Mouse (Mus musculus) layer of hippocampus, adult 2 months (tissue): ENCODE results near the gene Cep350. TPM values are rescaled to one million over a fixed set of nuclear protein-coding genes. Genes with fewer than 3 reads are reported as not detected.

Experiments used
- DNase-seq, 2 experiments: peaks; one replicate each; pipeline ENCODE4 v3.0.0; 2022; ENCODE audit warnings: low spot score in 2 of 2
- H3K27ac ChIP-seq: fragments of 200-600 bp; 2 replicates; pipeline ENCODE4 v1.8.1; 2022
- H3K4me3 ChIP-seq: fragments of 200-600 bp; 2 replicates; pipeline ENCODE4 v1.8.1; 2022; ENCODE audit warnings: mild to moderate bottlenecking
- CTCF ChIP-seq: fragments of 200-600 bp; conservative IDR thresholded peaks from 2 replicates; pipeline ENCODE4 v1.8.1; 2022; ENCODE audit warnings: antibody characterized with exemption, mild to moderate bottlenecking, moderate library complexity
- total RNA-seq, 2 experiments: library from RNA; stranded (reverse); gene quantifications; 2 replicates each; pipeline ENCODE4 v1.2.3; 2021

The Cep350 gene
- total RNA-seq, 2 experiments from 2014 or later, result 48.9 to 52.1 TPM

DNA sequence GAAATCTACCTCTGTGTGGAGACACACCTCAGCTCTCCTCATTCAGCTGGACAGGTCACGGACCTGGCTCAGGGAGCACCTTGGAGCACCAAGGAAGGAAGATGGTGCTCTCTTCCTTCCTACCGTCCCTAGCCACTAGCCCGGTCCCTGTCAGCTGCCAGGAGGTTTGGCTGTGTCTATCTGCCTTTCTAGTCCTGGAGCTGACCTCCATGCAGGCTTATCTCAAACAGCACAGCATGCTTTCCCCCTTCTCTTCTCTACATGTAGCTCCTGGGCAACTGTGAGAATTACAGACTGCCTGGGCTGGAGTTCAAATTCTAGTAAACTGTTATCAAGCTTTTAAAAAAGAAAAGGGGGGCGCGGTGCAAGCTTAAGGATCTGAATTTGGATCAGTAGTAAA, 120.0 kb downstream of the Cep350 start:
- no peak overlapping the region for H3K27ac ChIP-seq
- TF ChIP-seq CTCF, result no peak
- no peak for DNase-seq
- no peak overlapping the region for H3K4me3 ChIP-seq

DNA sequence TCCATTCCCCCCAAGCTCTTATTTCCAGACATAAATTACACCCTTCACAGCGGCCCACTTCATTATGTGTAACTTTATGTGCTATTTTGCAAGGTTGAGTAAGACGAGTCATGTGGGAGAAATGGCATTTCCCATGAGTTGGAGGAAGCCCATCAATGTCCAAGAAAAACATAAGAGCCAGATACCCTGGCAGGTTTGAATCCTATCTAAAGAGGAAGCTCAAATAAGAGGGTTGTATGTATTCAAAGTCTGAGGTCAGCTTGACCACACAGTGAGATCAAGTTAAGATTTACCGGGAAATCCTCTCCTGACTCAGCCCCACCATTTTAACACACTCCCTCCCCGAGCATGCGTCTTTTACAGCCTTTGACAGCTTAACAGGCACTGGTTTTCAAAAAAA, 128.8 kb downstream of the Cep350 start:
- no peak overlapping the region for H3K27ac ChIP-seq
- DNase-seq, result no peak
- H3K4me3 ChIP-seq, result no peak overlapping the region
- TF ChIP-seq CTCF, result no peak

DNA sequence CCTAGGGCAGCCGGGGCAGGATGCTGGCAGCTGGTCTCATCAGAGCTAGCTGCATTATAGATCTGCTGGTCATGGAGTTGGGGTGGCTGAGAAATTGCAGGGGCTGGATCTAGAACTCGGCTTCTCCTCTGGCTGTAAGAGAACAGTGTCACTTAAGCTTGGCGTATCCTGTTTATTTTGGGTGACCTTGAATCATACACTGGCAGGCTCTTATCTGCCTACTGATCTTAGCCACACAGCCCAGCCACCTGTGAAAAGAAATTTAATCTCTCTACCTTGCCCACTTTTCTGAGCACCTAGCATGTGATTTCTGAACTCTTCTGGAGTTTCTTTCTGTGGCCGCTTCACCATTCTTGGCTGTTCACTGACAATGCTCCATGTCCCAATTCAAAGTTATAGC, 129.5 kb downstream of the Cep350 start:
- Histone ChIP-seq H3K4me3 (no peak overlapping the region), H3K27ac (no peak overlapping the region)
- no peak for DNase-seq
- TF ChIP-seq CTCF, result no peak

DNA sequence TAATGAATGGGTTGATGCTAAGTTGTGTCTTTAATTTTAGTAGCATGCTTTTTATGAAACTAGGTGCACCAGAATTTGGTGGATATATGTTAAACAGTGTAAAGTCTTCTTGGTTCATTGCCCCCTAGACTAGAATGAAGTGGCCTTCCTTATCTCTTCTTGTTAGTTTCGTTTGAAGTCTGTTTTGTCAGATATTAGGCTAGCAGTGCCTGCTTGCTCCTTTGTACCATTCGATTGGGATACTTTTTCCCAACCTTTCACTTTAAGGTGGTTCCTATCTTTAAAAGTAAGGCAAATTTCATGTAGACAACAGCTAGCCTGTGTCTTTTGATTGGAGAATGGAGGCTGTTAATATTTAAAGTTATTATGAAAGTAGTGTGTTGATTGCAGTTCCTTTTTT, 137.4 kb downstream of the Cep350 start:
- TF ChIP-seq CTCF, result no peak
- no peak for DNase-seq
- no peak overlapping the region for H3K27ac ChIP-seq
- H3K4me3 ChIP-seq, result no peak overlapping the region

DNA sequence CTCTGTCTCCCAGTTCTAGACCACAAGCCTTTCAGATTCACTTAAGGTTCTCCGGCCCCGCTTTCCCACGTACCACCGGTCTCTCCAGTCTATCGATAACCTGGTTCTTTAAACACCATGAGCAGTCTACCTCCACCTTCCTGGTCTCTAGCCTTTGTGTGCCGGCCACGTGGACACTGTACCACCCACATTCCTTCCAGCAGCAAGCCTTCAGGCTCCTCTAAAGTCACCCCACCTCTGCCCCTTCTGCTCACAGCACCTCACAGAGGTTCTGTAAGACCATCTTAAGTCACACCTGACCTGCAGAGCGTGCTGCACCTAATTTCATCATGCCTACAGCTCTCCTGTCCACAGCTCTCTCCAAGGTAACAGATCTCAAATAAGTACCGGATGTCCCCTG, 139.4 kb downstream of the Cep350 start:
- no peak for TF ChIP-seq CTCF
- no peak overlapping the region for H3K4me3 ChIP-seq
- no peak overlapping the region for H3K27ac ChIP-seq
- no peak for DNase-seq

DNA sequence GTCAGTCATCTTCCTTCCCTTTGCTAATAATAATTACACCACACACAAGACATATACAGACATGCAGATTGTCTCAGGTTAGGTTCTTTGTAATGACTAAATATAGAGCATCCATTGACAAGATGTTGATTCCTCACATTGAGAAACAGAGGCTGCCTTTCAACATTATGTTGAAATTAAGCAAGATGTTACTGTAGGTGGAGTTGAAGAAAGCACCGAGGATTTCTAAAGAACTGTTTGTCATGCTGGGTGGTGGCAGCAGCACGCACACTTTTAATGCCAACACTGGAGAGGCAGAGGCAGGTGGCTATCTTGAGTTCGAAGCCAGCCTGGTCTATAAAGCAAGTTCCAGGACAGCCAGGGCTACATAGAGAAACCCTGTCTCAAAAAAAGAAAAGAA, 141.1 kb downstream of the Cep350 start:
- DNase-seq, result no peak
- H3K4me3 ChIP-seq, result no peak overlapping the region
- H3K27ac ChIP-seq, result no peak overlapping the region
- TF ChIP-seq CTCF, result no peak

DNA sequence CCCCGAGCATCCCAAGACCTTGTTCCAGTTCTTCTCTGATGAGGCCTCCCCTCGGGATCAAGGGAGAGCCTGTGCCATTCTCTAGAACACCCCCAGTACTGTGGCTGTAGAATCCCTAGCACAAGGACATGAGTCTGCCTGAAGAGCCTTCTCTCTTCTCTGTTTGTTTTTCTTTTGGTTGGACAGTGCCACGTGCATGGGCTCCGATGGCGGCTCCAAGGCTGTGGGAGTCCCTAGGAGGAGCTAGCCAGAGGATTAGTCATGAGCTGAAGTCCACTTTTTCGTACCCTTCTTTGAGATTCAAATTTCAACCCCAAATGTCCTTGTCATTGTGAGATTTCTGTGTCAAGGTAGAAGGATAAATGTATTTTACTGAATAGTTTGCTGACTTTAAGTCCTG, 142.2 kb downstream of the Cep350 start:
- no peak for DNase-seq
- TF ChIP-seq CTCF, result no peak
- H3K4me3 ChIP-seq, result no peak overlapping the region
- H3K27ac ChIP-seq, result no peak overlapping the region

DNA sequence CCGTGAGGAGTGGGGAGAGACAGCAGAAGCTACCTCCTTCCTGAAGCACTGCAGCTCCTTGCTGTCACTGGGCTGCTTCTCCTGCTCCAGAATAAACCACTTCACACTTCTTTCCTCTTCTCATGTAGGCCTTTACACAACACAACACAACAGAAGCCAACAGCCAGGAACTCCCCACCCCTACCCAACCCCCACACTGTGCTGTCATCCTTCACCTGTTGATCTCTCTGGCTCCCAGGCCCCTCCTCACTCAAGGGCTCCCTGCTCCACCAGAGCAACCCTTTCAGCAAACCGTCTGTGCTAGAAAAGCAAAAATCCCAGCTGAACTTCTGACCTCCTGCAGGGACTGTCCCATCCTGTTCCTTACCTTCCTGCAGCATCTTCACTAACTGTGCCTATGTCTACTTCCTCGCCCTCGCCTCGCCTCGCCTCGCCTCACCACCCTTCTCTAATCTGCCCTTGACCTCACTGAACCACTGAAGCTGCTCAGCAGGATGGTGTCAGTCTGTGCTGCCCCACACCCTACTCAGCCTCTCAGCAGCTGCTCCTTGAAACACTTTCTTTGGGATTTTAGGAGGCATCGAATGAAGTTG, 145.3 kb downstream of the Cep350 start:
- no peak for TF ChIP-seq CTCF
- no peak overlapping the region for H3K27ac ChIP-seq
- no peak for DNase-seq
- H3K4me3 ChIP-seq, result no peak overlapping the region

DNA sequence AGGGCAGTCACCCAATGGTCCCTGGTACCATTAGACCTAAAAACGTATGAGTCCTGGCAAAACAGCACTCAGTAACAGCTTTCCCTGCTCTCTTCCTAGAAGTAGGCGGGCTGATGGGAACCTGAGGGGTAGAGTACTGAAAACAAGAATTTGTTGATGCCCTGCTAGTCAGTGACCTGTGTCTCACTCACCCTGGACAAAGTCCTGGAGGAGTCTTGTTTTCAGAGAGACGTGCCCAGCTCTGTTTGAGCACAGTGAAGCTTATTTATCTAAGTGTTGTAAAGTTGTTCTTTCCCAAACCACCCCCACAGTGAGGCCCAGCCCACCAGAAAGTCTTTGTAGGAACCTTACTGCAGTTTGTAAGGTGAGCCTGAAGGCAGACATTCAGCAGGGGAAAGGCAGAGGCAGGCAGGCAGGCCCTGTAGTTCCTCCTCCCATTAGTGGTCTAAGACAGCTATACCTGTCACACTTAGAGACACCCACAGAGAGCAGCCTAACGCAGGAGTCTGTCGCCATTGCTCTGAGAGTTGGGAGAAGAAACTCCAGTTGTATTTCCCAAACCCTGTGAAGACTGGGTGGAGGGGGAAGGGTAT, 146.2 kb downstream of the Cep350 start:
- no peak for DNase-seq
- no peak overlapping the region for H3K27ac ChIP-seq
- no peak for TF ChIP-seq CTCF
- H3K4me3 ChIP-seq, result no peak overlapping the region

DNA sequence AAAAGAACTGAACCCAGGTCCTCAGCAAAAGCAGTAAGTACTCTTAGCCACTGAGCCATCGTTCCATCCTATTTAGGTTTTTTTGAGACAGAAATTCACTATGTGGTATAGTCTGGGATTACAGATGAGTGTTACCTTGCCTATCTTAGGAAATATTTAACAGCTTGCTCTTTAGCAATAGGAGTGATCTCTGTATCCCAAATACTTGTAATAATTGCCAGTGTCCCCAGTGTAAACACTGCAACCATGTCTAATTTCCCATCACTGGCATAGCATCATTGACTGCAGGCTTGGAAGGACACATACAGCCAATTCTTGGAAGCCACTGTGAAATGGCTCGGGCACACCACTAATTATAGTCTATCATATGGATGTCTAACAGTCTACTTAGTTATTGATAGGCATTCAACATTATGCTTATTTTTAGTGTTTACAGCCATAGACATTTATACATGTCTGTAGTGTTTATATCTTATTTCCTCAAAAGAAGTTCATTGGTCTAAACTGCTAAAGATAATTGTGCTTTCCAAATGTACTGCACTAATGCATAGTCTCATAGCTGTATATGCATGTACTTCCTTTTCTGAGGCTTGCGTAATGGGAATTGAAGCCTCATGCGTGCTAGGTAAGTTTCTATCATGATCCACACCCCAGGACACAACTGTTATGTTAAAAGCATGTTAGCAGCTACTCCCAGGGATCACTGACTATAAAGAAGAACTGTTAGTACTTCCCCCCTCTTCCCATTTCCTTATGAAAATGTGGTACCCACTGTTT, 146.9 kb downstream of the Cep350 start:
- no peak for TF ChIP-seq CTCF
- Histone ChIP-seq H3K27ac (no peak overlapping the region), H3K4me3 (no peak overlapping the region)
- no peak for DNase-seq

DNA sequence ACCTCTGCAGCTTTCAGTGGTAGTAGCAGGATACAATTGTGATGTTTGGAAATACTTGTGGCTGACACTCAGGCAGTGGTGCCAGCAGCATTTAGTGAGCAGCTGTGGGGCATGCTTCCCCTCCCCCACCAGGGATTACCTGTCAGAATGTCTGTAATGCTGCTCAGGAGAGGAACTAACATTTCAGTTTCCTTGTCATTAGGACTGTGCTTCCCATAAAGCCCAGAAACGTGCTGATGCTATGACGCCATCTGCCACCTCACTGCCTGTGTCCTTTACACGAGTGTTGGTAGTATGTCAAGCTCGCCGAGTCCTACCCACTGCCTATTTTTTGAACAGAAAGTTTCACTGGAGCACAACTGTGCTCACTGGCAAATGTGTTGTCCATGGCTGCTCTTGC, 152.4 kb downstream of the Cep350 start:
- TF ChIP-seq CTCF, result no peak
- no peak for DNase-seq
- Histone ChIP-seq H3K4me3 (no peak overlapping the region), H3K27ac (no peak overlapping the region)

DNA sequence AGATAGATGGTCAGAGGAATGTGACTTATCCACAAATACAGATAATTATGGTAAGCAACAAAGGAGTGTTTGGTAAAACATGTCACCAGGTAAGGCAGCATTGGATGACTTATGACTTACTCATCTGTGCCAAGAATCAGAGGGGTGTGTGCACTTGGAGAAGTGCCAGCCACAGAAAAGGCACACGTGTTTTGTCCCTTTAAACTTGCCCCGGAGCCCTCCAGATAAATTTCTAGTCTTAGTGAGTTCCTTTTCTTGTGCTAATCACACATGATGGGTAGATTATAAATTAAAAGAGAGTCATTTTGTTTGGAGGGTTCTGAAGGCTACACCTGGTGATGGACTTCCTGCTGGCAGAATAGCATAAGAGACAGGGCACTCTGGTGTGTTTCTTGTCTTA, 156.9 kb downstream of the Cep350 start:
- DNase-seq, result no peak
- TF ChIP-seq CTCF, result no peak
- Histone ChIP-seq H3K27ac (no peak overlapping the region), H3K4me3 (no peak overlapping the region)

DNA sequence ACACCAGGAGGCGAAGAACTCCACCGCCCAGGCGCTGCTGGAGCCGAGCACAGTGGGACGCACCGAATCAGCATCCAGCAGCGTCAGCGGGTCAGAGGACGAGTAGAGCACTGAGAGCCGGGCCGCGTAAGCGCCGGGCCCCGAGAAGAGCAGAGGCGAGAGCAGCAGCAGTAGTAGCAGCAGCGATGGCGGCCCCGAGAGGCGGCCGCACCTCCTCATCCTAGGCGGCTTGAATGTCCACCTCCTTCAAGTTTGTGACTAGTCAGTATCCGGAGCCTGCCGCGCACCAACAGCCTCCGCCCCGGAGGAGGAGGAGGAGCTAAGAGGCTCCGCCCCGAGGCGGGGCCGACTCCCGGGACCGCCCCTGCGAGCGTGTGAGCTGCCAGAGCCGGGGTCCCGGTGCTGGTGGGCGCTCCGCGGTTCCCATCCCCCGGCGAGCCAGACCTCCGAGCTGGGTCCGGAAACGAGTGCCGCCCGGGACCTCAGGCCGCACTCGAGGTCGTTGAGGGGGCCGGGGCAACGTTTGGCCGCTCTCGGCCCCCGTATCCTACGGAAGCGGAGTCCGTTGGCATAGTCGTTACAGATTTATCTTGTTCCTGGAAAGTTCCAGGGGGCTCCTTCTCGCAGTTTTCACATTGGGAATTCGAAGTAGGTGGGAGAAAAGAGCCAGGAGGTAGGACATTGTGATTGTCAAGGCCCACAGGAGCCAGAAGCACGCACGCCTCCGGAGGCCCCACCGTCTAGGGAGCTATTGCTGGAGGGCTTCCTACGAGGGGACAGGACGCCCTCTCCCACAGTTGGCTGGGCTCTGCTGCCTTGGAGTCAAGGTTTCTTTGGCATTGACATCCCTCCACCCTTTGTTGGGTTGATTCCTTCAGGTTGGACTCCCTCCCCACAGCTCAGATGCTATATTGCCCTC, 160.2 kb downstream of the Cep350 start, which contains the start of gene Qsox1:
Gene Qsox1, minus strand, starts transcription at position 309 of the 919 bp plus-strand sequence.
- DNase-seq, result peak; percentile 76 to 77
- TF ChIP-seq CTCF, result no peak
- Histone ChIP-seq H3K27ac (peak within 1 kb of the TSS; percentile 80), H3K4me3 (peak within 1 kb of the TSS; percentile 78)
